Mouse (Mus musculus): ENCODE data around the gene Krtap31-2.

GRCm38 (mm10) chr11:99983442-99983841 is 47.4 kb downstream of the Krtap31-2 start:
- TF ChIP-seq CTCF (IDR thresholded peaks at IDR 0.05; ENCODE audit: borderline replicate concordance, insufficient read depth, low read length) (no peak), POLR2A (IDR thresholded peaks at IDR 0.05; ENCODE audit: low read depth, low read length) (no peak)
